Mouse (Mus musculus): ENCODE measurements at regions not wholly inside any gene's neighbourhood (a gene's known extent, or its start where the extent isn't known, plus 50 kb on each side); places are given as distances from the start of the nearest gene placed in this dataset.

DNA sequence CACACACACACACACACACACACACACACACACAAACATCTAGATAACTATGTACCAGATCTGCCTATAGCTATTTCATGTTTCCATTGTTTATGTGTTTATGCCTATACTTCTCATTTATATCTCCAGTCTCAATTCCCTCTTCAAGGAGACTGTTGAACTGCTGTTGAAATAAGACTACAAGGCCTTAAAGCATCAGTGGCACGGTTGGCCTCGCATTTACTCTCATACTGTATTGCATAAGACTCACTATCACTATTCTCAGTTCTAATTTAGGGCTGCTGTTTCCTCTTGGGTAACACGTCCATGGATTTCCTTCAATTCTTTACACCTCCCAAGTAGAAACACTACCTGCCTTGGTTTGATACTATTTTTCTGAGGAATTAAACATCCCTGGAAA, 414.5 kb upstream of the Ube2e3 start:
- TF ChIP-seq CTCF (IDR thresholded peaks at IDR 0.05; ENCODE audit: borderline replicate concordance, control insufficient read depth, extremely low read depth, insufficient read depth, low read length, poor library complexity) = no peak
- TF ChIP-seq POLR2A (IDR thresholded peaks at IDR 0.05; ENCODE audit: control insufficient read depth, extremely low read depth, insufficient read depth, low read length, poor library complexity) = no peak

All from thymus, adult 2 months (tissue).